Mouse (Mus musculus) adrenal gland, postnatal 36 days (tissue): Measurements from ENCODE around the gene Oprm1. TPM values are rescaled to one million over a fixed set of nuclear protein-coding genes. Genes with fewer than 3 reads are reported as not detected.
A peak's percentile ranks its signal among the peaks of the same experiment; 100 is the strongest.
"Not testable (repeated sequence)": the region's sequence is repeated elsewhere in the genome, so short reads cannot be mapped to it uniquely, and the experiment has no call there.

ENCODE experiments used
- DNase-seq, 2 experiments: peaks; one replicate each; pipeline ENCODE4 v3.0.0; 2021; ENCODE audit warnings: mixed read lengths in 1 of 2
- total RNA-seq, 2 experiments: library from RNA; stranded (reverse); gene quantifications; 2 replicates each; pipeline ENCODE4 v1.2.3; 2021

The Oprm1 gene
- total RNA-seq, 2 experiments from 2014 or later = not detected

DNA sequence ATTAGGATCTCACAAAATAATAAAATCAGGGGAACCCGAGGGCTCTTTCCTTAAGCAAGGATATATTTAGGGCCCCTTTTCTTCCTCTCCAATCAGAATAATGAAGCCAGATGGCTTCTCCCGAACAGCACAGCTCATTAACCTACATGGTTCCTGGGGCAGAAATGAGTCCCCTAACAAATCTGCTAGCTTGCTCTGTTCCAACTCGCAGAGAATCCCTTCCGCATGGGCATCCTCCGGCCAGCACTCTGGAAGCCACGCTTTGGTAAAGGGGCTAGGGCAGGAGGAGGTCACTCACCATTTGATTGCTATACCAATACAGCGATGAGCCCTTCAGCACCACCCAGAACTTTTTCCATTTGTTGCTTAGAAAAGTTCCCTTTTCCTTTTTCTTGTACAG lies 220.9 kb downstream of the Oprm1 start:
- DNase-seq = no peak

DNA sequence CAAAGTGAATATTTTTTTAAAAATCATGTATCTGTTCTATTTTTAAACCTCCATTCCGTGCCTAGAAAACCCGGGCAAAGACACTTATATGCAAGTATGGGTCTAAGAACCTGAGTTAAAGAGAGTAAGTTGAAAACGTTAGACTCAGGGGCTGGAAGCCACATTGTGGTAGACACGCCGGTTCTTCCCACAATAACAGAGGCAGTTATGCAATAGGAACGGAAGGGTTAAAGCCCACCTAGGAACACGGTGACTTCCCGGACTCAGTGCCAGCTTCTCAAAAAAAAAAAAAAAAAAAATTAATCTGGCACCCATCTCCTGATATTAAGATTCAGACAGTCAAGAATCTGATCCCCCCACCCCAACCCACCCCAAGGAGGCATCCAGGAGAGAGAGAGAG lies 221.5 kb downstream of the Oprm1 start:
- DNase-seq = no peak

DNA sequence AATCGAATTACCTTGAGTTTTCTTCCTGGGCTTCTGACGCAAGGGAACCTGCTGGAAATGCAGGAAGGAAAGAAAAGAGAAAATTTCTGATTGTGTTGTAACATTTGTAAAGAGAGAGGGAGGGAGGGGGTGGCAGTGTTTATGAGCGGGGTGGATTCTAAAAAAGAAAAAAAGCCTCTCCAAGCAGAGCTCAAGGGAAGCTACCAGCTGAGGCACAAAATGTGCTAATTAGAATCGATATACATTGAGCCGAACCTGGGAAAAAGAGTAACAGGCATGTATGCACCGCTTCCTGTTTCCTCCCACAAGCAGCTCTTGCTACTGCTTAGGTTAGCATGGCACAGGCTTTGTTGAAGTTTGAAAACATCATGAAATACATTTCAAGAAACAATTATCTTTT lies 221.9 kb downstream of the Oprm1 start:
- no peak for DNase-seq

DNA sequence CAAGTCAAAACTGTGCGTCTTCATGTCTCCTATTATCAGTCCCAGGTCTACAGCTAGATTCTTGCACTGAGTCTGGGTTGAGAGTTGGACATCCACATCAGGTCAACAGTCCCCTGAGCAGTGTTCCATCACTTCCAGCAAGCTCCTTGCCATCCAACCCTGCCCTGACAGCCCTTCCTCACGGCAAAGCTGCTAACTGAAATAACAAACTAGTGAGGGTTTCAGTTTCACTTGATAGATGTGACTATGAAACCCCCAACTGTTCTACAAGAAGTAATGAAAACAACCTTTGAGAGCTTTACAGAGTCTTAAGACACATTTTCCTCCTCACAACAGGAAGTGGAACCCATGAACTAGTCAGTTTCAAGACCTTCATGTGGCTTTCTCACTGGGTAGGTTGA lies 224.4 kb downstream of the Oprm1 start:
- DNase-seq = no peak

DNA sequence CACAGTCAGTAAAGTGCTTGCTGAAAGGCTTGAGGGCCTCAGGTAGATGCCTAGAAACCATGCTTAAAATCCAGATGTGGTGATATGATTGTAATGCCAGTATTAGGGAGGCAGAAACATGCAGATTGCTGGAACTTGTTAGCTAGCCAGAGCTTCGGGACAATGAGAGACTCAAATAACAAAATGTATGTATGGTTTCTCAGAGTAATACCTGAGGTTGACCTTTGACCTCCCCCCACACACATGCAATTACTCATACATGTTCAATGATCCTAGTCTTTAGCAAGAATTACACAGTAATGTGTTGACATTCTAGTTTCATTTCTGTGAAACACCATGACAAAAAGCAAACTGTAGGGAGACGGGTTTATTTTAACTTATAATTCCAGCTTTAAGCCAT lies 225.1 kb downstream of the Oprm1 start:
- no peak for DNase-seq

DNA sequence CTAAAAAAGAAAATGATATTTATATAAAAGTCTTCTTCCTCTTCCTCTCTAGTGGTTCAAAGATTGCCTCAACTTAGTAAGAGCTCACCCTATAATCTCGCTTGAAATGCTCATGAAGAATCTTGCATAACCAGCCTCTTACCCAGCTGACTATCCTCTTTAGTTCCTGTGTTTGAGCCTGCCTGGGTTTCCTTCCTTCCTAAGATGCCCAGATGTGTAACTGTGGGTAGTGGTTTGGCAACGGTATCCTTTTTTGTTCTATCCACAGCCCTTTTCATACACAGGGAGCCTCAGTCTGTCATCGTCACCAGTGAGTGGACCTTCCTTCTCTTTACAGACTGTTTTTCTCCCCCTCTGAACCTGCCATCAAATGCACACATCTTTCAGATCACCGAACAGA lies 227.9 kb downstream of the Oprm1 start:
- DNase-seq = no peak

DNA sequence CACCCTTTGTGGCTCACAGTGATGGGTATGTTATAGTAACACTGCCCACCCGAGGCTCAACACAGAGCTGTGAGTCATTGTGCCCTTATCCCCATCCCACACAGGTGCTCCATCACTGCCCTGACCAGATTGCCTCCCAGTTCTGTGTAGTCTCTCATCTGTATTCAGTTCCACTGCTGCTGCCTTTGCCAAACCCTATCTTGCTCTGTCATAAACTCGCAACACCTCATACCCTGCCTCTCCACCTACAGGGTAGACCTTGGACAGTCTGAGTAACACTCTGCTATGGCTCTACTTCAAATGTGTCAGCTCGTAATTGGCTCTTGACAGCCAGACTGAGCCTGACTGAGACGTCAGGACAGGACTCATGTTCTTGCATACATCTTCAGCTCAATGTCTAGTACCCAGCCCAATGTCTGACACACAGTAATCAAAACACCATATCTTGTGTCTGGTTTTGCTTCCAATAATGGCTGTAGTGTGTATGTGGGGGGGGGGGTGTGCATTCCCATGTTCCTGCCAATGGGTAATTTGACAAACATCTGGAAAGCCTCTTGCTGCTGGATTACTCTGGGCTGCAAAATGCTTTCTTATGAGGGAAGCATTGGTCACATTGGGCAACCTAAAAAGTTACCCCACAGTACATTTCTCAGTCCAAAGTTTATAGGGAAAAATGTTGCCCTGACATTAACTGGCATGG lies 229.2 kb downstream of the Oprm1 start:
- DNase-seq = no peak

DNA sequence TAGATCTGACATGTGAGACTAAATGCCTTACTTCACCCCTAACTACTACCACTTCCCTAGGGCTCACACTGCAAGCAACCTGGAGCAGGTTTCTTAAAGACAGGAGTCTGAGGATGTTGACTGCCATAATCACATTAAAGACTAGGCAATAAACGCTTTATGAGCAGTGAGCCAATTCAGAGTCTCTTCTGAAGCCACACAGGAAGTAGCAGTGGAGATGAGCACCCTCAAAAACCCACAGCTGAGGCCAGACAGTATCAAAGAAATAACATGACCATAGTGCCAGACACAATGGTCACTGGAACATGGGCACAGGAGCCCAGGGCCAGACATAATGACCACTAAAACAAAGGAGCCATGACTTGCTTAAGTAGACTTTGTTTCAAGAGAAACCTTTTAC lies 230.2 kb downstream of the Oprm1 start:
- no peak for DNase-seq

DNA sequence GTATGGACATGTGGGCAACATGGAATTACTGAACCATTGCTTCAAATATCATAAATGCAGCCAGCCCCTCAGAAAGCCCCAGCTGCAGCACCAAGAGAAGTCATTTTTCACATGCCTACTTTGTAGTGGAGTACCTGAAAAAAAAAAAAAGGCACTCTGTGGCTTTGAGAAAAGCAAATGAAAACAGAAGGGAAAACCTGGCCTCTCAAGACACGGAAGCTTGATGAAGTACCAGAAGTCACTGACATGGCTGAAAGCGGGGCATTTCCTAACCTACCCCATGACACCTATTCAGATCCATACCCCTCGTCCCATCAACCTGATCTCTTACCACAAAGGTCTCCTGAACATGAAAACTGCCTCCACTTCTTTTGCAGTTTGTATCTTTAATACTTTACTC lies 238.6 kb downstream of the Oprm1 start:
- DNase-seq = no peak

DNA sequence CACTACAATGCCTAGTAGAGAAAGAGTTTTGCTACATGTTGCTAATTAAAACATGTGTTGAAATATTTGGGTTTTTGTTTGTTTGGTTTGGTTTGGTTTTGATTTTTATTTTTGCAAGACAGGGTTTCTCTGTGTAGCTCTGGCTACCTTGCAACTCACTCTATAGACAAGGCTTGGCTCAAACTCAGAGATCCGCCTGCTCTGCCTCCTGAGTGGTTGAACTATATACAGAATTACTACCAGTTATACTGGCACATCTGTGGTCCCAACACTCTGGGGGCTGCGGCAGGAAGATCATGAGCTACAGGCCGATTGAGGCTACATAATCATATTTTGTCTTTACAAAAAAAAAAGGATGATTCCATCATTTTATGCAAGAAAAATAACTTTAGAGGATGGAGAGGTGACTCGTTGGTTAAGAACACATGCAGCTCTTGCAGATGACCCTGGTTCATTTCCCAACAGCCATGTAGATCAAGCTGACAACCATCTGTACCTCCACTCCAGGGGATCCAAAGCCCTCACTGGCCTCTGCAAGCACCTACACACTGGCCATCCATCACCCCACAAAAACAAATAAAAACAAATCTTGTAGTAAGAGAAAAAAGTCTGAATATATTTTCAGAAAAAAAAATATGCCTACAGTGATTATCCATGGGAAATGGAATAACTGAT lies 240.4 kb downstream of the Oprm1 start:
- DNase-seq = no peak

DNA sequence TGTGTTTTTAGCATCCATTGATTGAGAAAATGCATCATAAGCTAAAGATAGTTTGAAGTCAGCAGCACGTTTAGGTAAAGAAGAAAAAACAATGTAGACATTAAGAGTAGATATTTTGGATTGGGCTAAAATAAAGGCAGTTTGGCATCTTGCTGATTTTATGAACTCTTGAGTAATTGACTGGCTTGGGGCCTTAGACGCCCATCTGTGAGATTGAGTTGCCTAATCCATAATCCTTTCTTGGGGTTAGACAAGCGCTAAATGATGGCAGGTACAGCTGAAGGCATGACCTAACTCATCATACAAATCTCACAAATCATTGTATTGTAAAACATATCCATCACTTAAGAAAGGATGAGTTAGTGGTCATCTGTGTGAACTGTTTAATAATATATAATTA lies 241.0 kb downstream of the Oprm1 start:
- DNase-seq = no peak

DNA sequence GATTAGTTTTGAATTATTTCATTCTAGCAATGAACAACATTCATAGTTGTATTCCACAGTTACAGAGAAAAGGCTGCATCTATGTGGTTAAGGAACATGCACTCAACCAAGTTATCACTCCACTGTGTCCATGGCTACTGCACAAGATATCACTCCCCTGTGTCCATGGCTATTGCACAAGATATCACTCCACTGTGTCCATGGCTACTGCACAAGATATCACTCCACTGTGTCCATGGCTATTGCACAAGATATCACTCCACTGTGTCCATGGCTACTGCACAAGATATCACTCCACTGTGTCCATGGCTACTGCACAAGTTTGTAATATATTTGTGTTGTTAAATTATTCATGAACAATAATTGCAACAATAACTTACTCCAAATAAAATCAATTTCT lies 245.6 kb downstream of the Oprm1 start:
- not testable (repeated sequence) for DNase-seq

DNA sequence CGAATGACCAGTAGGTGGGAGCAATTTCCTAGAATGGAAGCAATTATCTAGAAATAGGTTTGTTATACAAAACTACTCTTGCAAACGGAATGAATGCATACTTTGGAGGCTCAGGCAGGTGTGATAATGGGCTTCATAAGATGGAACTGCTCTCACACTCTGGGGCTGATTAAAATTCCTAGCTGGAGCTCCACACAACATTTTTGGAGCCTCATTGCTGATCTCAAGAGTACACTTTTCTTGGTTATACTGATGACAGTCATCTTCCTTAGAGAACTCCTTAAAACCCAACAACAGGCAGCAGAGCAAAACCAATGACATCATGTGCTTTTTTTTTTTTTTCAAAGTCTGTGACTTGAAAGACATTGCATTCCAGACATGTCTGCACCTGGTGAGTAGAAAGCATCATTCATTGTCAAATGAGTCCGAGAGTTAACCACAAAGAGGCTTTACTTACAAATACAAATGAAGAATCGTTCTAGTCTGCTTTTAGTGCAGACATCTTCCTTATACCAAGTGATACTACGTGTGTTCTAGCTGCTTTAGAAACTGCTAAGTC lies 246.8 kb downstream of the Oprm1 start:
- no peak for DNase-seq

DNA sequence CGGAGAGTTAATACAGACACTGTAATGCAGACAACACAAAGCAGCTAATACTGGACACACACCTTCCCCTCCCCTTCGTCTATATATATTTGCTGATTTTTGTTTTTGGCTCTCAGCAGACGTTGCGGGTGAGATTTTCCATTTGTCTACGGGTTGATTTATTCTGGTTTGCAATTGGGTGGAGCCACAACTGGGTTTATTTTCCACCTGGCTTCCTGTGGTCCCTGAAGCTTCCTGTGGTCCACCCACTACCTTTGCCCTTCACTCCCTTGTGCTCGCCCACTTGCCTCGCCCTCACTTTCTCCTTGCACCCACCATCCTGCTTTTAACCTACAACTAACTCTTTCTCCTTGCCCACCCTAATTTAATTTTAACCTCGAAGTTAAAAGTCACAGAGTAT lies 252.2 kb downstream of the Oprm1 start:
- no peak for DNase-seq

DNA sequence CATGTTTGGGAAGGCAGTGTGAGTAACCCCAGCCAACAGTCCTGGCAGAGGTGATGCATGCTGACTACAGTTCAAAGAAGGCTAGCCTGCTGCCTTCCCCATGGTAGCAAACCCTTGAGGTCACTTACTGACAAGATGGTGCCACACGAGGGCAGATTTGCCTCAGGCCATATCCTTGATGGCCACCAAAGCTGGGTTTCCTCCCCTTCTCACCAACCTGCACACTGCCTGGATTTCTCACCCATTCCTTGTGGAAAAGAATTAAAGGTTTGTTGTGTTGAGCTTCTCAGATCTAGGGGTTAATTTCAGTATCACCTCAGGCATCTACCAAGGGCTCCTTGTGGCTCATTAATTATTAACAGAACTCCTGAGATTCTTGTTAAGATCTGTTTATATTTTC lies 256.9 kb downstream of the Oprm1 start:
- DNase-seq = no peak

DNA sequence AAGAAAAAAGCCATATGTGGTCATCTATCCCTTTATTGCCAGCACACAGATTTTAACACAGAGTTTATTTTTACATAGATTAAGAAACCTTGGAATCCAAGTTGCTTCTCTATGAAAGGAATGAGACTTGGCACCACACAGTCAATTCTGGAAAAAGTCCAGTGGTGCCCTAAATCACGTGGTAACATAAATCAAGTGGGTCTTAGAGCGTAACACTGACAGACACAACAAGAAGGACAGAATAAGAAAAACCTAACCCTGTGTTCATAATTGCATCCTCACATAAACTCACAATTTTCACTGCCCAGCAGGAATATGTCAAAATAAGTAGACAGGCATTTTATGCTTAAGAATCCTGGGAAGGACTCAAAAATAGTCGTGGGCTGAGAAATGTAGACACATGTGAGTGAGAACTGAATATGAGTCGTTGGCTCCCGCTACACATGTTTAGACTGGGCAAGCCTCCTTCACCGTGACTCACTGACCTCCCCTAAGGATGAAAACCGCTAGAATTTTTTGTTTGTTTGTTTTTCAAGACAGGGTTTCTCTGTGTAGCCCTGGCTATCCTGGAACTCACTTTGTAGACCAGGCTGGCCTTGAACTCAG lies 261.6 kb downstream of the Oprm1 start:
- peak; percentile 3 to 14 for DNase-seq

DNA sequence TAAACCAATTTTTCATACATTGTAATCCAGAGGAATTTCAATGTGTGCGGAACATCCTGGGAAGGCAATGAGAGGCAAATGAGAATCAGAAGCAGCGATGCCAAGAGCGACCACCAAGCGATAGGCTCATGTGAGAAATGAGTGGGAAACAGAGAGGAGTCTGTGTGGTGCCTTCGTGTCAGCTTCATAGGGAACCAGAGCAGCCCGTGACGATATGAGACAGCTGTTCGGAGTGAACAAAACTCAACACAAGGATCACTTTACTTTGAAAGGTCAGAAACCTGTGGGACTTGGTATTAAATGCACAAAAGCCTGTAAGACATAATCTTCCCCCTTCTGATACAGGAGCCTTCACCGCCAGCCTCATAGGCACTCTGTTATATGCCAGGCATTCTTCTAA lies 262.2 kb downstream of the Oprm1 start:
- no peak for DNase-seq

DNA sequence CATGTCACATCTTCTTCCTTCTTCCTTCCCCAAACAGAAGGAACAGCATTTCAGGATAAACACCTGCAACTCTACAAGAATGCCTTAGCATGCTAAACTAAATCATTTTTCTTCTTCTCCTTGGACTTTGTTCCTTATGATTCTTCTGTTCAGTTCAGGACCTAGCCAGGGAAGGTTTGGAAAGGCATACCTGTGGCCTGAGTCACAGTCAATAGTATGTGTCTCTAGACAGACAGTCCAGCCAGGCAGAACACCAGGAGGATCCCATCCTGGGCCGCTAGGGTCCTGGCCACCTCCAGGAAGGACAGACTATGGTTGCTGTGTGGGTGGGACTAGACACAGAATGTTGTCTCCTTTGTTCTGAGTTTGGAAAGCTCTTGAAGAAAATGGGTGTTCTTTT lies 266.7 kb downstream of the Oprm1 start:
- DNase-seq = no peak

DNA sequence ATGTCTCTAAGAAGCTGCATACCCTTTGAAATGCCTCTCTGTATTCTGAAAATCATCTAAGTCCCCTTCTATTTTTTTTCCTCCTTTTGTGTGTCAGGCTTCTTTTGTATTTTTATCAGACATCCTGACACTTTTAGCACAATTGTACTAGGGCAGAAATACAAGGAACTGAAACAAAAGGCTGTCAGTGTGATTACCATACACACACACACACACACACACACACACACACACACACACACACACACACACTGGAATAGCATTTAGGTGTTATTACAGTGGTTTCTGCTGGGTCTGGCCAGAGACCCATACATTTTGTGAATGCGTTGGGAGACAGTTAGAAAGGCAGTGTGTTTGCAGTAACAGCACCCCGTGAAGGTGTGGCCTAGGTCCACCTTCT lies 275.2 kb downstream of the Oprm1 start:
- no peak for DNase-seq

DNA sequence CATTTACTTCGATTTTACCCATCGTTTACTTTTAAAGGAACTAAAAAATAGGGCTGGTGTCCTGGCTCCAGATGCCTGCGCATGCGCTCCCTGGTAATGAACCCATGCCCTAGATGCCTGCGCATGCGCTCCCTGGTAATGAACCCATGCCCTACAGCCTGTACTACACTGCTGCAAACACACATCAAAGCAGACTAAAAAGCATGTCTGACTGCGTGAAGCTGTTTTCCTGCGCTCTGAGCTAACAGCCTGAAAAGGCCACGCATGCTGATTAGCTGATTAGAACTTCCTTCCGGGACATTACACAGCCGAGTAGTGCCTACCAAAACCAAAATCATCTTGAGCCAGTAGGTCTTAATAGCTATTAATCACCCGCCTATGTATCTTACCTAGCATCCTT lies 277.2 kb downstream of the Oprm1 start:
- DNase-seq = no peak

DNA sequence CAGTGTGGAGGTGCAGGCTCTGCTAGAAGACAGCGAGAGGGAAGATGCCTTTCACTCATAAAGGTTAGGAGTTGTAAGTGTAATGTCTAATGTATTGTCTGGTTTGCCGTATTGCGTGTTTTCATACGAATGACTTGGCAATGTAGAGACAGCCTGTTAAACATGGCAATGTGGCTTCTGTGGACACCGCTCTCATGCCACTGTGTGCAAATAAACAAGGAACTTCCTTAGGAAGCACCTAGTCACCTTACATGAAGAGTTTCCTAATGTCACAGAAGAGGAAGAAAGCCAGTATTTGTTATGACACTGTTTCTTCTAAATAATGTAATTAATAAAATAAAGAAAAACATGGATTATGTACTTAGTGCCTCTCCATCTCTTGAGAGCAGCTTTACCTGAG lies 278.9 kb downstream of the Oprm1 start:
- DNase-seq = no peak

DNA sequence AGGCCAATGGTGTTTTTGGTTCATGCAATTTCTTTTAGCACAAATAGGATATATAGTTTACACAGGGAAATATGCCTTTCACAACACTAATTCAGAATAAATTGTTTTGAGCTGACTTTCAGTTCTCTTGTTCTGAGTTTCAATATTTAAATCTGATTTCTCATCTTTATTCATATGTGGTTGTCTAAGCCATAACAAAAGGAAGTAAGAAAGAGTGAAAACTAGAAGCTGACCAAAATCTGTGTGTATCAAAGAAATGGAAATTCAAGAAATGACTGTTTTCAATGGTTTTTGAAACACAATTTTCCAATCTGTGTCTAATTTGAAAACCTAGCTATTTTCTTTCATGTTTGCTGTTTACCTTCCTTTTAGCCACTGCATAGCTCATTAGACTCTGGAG lies 282.7 kb downstream of the Oprm1 start:
- no peak for DNase-seq

DNA sequence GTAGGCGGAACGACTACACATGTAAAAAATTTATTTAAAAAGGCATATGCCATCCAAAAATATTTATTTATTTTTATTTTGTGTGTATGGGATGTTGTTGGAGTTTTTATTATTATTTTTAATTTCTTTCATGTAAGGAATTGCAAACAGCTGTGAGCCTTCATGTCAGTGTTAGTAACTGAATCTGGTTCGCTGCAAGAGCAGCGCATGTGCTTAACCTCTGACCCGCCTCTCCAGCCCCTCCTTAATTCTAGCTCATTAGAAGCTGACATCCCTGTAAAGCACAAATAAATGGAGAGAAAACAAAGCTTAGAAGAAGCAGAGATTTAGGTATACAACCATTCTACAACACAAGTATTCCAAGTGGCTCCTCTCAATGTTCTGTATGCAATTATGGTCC lies 285.6 kb downstream of the Oprm1 start:
- no peak for DNase-seq
